Mouse (Mus musculus) c-Kit-positive CD71-positive TER-119-negative erythroid progenitor cells, embryonic 14.5 days (primary cell): Measurements from ENCODE around the gene Coq8b.
A peak's percentile ranks its signal among the peaks of the same experiment; 100 is the strongest.

Source experiments
- DNase-seq: peaks from one replicate; pipeline ENCODE4 v3.0.0-alpha.2; 2013; ENCODE audit warnings: low read depth

The Coq8b gene

DNA sequence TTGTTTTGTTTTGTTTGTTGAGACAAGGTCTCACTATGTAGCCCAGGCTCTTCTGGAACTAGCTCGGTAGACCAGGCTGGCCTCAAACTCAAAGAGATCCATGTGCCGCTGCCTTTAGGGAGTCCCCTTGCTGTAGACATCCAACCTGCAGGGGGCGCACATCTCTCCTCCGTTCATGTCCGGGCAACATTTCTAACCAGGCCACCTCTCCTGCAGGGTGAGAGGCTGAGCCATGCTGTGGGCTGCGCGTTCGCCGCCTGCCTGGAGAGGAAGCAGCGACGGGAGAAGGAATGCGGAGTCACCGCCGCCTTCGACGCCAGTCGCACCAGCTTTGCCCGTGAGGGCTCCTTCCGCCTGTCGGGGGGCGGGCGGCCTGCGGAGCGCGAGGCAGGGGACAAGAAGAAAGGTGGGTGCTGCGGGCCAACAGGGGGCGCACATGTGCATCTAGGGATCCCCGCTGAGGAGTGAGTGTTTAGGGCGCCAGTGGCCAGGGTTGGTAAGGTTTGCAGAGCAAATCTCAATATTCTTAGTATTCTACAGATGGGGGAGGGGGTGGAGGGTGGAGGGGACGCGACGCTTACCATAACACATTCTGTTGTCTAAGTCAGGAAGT, 41.0 kb downstream of the Coq8b start:
- DNase-seq = peak; percentile 71

DNA sequence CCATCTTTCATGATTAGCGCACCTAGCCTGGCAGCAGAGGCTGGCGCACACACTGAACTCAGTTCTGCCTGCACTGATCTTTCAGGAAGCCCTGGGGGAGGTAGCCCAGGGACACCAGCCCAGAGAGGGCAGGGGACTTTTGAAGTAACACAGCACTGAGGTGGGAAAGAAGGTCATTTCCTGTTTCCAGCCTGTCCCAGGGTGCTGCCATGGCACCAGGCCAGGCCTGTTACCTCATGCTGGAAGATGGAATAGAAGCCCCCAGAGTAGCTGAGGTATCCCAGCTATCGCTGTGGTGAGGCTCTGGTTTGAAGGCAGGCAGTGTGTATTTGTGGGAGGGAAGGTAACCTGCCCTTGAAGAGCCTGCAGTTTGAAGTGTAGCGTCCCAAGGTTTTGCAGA, 42.1 kb downstream of the Coq8b start:
- no peak for DNase-seq

- DNase-seq = peak; percentile 55
Measured at GRCm38 (mm10) chr7:27276021-27276420, 43.2 kb downstream of the Coq8b start.

DNA sequence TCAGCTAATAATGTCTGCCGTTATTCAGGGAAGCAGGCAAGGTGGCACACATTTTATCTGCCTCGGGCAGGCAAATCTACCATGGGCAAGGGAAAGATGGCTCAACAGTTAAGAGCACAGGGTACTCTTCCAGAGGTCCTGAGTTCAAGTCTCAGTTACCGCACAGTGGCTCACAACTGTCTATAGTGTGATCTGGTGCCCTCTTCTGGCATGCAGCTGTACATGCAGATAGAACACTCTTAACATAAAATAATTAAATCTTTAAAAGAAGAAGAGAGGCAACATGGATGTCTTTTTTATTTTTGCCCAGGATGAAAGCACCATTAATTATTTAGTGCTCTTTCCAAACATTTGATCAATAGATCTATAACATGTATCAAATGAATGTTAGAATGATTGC, 44.4 kb downstream of the Coq8b start:
- DNase-seq = no peak

DNA sequence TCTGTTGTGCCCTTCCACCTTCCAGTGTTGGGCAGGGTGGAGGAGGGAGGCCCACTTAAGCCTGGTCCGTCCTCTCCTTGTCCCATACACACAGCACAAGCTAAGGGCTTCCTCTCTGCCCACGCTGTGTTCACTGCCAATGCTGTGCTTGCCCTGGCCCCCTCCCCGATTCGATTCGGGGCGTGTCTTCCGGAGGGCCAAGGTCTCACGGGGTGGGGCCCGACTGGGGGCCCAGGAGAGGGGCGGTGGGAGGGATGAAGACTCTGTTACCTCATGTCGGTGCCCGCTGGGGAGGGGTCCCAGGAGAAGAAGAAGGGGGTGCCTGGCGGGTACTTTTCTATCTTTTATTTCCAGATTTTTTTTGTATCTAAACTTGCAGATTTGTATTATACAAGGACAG, 48.9 kb downstream of the Coq8b start:
- no peak for DNase-seq

DNA sequence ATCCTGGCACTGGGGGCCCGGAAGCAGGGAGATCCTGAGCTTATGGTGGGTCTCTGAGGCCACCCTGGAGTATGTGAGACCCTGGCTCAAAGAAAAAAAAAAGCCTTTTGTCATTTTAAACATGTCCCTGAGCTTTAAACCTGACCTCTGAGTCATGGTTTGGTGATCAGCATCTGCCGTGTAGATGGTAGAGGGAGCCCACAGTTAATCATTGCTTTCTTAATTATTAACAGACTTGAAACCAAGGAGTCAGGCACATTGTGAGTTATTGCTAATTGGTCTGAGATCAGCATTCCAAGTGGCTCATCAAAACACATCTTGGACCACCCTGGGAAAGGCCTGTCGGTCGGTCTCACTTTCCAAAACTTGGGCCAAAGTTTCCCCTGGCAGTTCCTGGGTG, 49.4 kb downstream of the Coq8b start:
- DNase-seq = no peak

- DNase-seq = no peak
Measured at GRCm38 (mm10) chr7:27284865-27285697, 52.3 kb downstream of the Coq8b start.

DNA sequence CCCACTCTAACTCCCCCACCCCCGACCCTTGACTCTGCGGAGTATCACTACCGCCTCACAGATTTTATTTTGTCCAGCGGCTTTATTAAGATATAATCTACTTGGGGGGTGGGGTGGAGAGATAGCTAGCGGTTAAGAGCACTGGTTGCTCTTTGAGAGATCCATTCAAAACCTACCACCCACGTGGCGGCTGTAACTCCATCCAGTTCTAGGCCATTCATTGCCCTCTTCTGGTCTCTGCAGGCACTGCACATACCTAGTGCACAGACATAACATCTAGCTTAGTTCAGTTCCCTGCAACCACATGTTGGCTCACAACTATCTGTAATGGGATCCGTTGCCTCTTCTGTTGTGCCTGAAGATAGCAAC, 52.9 kb downstream of the Coq8b start:
- DNase-seq = peak; percentile 55

DNA sequence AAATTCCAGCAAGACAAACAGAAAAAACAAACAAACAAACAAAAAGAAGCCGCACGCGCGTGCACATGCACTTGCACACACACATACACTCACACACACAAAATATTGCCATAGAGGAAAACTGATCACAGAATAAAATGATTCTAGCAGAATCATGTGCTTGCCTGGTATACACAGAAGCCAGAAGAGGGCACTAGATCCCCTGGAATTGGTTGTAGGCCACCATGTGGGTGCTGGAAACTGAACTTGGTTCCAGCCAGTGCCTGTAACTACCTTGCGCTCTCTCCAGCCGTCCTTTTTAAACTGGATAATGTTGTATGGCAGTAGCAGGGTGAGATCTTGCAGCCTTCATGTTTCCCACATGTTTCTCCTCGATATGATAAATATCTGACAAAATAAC, 55.9 kb downstream of the Coq8b start:
- no peak for DNase-seq

DNA sequence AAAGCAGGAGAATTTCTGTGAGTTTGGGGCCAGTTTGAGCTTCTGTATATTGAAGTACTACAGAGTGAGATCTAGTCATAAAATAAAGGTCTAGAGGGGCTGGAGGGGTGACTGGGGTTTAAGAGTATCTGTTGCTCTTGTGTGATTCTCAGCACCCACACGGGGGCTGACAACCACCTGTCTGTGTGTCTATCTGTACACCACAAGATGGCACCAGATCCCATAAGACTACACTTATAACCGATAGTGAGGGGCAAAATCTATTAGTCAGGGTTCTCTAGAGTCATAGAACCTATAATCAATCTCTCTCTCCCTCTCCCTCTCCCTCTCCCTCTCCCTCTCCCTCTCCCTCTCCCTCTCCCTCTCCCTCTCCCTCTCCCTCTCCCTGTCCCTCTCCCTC, 57.7 kb downstream of the Coq8b start:
- DNase-seq = no peak

DNA sequence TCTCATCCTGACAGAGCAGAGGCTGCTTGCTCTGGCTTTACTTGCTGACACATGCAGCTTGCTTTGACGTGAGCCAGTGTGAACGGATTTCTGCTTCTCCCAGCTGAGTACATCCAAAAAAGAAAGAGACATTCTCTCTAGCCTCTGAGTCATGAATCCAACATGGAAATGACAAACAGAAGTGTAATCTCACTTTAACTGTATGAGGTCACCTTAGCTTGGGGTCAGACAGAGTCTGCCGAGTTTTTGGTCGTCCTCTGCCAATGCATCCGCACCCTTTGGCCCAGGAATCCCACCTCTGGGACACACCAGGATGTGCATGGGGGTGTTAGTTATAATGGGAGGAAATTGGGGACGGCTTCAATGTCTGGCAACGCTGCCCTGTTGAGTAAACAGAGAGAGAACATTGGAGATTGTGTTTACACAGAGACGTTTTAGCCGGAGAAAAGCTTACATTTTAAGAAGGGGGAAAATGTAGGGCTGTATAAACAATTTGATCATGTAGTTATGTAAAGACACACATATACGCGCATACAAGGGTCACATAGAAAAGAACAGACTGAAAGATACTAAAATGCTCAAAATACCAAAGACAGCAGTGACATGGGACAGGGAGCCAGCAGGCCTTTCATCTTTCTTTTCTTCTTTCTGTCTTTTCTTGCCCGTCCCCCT, 59.1 kb downstream of the Coq8b start:
- no peak for DNase-seq

DNA sequence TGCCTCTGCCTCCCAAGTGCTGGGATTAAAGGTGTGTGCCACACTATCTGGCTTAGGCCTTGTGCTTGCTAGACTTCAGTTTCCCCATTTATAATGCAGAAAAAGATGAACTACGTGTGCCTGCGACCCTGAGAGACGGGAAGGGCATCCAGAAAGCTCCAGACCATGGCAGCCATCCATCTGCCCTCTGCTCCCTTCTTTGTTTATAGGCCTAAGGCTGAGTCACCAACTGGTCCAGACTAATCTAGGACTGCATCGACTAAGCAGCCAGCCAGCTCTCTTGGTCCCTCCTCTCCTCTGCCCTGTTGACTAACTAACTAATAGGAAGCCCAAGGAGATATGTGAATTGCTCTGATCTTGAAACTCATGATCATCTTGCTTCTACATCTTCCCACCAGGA, 63.1 kb downstream of the Coq8b start:
- DNase-seq = no peak

DNA sequence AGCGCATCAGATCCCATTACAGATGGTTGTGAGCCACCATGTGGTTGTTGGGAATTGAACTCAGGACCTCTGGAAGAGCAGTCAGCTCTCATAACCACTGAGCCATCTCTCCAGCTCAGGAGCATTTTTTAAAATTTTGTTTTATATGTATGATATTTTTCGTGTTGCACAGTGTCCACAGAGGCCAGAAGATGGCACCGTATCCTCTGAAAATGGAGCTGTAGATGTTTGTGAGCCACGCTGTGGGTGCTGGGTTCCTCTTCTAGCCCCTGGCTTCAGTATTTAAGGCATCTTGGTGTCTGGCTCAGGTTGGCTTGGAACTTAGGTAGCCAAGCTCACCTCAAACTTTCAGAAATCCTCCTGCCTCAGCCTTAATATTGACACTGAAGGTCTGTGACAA, 63.7 kb downstream of the Coq8b start:
- DNase-seq = no peak

GRCm38 (mm10) chr7:27298033-27298610, 65.3 kb downstream of the Coq8b start:
- DNase-seq = no peak

GRCm38 (mm10) chr7:27298816-27299215, 66.0 kb downstream of the Coq8b start:
- no peak for DNase-seq

DNA sequence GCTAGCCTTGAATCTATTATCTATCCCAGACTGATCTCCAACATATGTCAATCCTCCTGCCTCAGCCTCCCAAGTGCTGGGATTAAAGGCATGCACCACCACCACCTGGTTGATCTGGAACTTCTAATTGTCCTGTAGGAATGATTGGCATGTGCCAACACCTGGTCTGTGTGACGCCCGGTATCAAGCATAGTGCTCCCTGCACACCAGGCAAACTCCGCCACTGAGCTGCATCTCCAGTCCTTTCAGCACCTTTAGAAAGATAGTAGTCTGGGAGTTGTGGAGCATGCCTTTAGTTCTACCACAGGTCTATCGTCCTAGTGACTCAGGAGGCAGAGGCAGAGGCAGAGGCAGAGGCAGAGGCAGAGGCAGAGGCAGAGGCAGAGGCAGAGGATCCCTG, 67.5 kb downstream of the Coq8b start:
- no peak for DNase-seq

GRCm38 (mm10) chr7:27300801-27301200, 68.0 kb downstream of the Coq8b start:
- no peak for DNase-seq

GRCm38 (mm10) chr7:27302172-27302571, 69.3 kb downstream of the Coq8b start:
- peak; percentile 54 for DNase-seq

DNA sequence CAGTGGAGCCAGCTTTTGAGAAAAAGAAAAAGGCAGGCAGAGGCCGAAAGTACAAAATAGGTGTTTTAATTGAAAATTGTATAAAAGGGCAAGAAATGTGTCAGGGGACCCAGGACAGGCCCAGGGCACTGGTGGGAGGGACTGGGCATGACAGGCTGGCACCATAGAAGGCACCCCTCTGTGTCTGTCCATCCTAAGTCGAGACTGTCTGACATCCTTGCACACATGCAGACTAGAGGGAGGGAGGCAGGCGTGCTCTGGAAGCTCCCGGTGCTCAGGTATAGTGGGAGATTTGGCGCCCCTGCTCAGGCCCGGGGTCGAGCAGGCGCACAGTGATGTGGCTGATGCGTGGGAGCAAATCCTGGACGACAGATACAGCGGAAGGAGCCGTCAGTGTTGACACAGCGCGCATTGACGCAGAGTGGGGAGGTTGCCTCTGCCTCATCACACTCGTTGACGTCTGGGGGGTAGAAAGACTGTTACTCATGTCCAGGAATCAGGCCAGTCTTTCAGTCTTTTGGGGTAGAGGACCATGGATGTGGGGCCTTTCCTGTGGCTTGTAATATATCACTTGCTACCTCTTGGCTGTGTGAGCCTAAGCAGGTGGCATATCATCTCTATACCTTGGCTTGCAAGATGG, 72.4 kb downstream of the Coq8b start:
- DNase-seq = no peak

DNA sequence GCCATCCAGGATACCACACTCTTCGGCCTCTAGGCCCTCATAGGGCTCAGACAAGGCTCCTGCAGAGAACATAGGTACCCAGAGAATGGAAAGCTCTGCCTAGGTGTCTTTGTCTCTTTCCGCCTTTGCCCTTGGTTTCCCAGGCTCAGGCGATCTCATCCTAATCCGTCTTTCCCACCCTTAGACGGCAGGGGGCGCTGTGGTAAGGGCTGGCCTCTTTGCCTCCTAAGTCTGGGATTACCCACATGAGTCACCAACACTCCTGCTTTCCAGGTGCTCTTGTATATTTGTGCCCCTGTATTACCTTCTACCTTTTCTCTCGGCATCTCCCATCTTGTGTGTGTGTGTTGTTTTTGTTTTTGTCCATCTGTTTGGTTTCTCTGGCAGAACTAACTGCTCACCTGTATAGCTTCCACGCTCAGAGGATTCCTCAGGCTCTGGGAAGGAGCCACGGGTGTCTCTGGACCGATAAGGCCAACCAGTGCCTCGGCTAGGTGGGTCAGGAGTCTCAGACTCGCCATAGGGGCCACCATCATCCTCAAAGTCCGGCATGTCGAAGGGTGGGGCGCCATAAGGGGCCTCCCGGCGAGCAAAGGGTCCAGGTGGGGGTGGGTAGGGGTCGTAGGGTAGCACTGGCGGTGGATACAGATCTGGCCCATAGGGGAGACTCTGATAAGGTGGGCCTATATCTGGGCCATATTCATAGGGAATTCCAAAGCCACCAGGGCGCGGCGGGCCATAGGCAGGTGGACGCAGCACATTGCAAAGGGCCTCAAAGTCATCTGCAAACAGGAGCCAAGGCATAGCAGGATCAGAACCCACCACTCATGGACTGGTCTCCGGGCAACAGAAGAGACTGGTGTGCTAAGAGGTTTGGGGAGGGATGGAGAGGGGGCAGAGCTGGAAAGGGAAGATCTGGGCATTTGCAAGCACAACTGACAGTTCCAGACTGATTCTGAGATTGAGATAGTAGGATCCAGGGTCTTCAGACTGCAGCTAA, 73.6 kb downstream of the Coq8b start:
- DNase-seq = no peak

DNA sequence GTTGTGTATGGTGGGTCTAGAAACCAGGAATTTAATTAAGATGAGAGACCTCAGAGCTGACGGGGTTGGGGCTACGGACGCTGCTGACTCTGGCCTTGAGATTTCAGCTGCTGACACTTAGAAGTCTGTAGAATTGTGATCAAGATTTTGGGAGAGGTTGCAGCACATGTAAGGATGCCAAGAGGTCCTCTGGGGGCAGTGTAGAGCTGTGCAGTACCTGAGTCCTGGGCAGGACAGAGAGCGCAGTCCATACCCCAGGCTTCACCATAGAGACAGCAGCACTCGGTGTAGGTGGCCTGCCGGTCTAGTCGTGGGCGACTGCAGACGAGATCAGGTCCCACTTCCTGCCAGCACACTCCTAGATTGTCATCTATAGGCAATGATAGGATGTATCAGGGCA, 74.7 kb downstream of the Coq8b start:
- DNase-seq = no peak
